Mouse (Mus musculus): ENCODE measurements around the gene St3gal6.

Gene St3gal6

DNA sequence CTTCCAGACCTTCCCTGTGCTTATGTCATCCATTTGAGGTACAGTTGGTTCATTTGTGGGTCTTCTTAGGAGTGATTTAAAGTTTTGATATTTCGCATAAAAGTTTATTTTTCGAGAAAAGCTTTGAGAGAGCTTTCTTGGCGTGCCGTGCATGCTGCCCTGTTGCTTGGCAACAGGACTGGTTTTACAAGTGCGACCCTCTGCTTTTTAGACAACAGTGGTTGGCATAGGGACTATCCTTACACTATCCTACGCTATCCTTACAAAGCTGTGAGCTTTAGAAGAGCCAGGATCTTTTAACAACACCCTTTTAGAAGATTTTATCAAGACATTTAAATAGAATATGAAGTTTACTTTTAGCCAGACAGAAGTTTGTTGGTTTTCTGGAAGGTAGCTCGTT lies 93.8 kb downstream of the St3gal6 start:
- no peak for DNase-seq (ENCODE audit: low spot score in 2 of 2)

DNA sequence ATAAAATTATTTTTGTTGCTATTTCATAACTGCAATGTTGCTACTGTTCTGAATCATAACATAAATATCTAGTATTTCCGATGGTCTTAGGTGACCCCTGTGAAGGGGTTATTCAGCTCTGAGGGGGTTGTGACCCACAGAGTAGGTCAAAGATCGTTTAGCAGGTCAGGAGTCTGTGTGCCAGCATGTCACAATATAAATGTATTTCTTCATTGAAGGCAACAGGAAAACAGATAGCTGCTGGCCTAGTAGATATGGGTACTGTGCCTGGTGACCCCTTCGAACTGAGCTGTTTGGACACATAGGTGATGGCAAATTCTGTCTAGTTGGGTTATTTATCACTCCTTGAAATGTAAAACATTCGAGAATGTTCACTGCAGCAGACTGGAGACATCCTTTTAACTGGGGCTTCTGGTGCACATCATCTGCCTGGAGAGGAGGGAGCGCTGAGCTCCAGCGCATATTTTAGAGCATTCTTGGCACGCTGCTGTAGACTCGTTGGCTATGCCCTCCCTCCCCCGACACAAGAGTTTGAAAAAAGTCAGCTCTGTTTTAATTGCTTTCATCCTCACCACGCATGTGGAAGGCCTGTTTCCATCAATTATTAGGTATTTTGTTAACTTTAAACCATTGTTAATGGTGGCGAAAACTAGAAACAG lies 102.2 kb downstream of the St3gal6 start:
- peak; percentile 31 to 71 for DNase-seq (ENCODE audit: low spot score in 2 of 2)
